8 mouse cellular contexts compared by ENCODE assay signal in the genomic region with DNA sequence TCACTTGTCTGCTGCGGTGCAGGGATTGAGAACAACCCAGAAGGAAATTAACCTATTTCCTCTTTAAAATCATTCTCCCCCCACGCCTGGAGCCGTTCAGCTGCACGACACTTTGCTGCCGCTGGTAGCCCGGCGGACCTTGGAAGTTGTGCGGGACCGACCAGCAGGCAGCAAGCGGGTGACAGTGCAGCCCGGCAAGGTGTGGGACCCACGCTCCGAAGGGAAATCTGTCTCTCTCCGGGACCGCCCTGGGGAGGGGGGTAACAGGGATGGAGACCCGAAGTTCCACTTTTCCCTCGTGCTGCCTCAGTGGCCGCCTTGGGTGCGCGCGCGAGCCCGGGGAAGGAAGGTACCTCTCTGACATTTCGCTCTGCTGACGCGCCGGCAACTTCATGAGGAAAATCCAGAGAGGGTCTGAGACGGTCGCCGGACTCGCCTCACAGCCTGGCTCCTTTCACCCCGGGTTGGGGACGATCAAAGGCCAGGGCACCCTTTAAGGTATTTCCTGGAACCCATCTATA. TPM values are rescaled to one million over a fixed set of nuclear protein-coding genes. Genes with fewer than 3 reads are reported as not detected.
DNase-seq lines count a peak whose midpoint lies in the region; ATAC-seq and TF ChIP-seq lines count a peak whose summit lies in the region.

No protein-coding gene starts in this region.

- H3K79me2 ChIP-seq in MEL (ENCODE audit: control insufficient read depth, insufficient read depth, low read length, poor library complexity): peaks cover 52% of the 10 kb centered on the region

- 0 out of 4 replicates have a peak, but pooled peaks of 1 of the 2 experiments have one; percentile 16 for TF ChIP-seq EP300 in MEL (IDR thresholded peaks at IDR 0.05; ENCODE audit: low read depth in 1 of 2, low read length in 2 of 2)

- H3K4me1 ChIP-seq in MEL (ENCODE audit: control insufficient read depth in 1 of 2, insufficient read depth in 2 of 2, low read length in 2 of 2): peaks cover 25 to 54% of the 10 kb centered on the region in 2 experiments
- peaks cover 22% of the 10 kb centered on the region for H3K4me1 ChIP-seq in heart, embryonic 15.5 days (replicated peaks)
- H3K4me1 ChIP-seq in limb, embryonic 10.5 days: peaks cover 31% of the 10 kb centered on the region
- H3K4me1 ChIP-seq in midbrain, embryonic 13.5 days (replicated peaks): peaks cover 30% of the 10 kb centered on the region

- peaks cover 0 to 47% of the 10 kb centered on the region in 2 experiments; a peak in 2 of 4 replicates for H3K36me3 ChIP-seq in MEL (ENCODE audit: control insufficient read depth in 1 of 2, insufficient read depth in 2 of 2, low read length in 2 of 2)
- H3K36me3 ChIP-seq in heart, embryonic 15.5 days: no peaks in the 10 kb centered on the region
- H3K36me3 ChIP-seq in limb, embryonic 10.5 days: no peaks in the 10 kb centered on the region
- no peaks in the 10 kb centered on the region for H3K36me3 ChIP-seq in midbrain, embryonic 13.5 days

- peak overlapping the region; percentile 93 for H3K9ac ChIP-seq in MEL (ENCODE audit: control insufficient read depth, low read depth, low read length, poor library complexity, severe bottlenecking)
- H3K9ac ChIP-seq in heart, embryonic 15.5 days: peak overlapping the region; percentile 78
- H3K9ac ChIP-seq in midbrain, embryonic 13.5 days (replicated peaks): peak overlapping the region; percentile 89

- no peaks in the 10 kb centered on the region for H3K27me3 ChIP-seq in MEL (ENCODE audit: control insufficient read depth in 1 of 2, insufficient read depth in 2 of 2, low read length in 2 of 2)
- peaks cover 3% of the 10 kb centered on the region; the same call in 1 of the 2 replicates for H3K27me3 ChIP-seq in heart, embryonic 15.5 days
- peaks cover 35% of the 10 kb centered on the region for H3K27me3 ChIP-seq in limb, embryonic 10.5 days (ENCODE audit: low read depth, poor library complexity, severe bottlenecking)
- peaks cover 22% of the 10 kb centered on the region for H3K27me3 ChIP-seq in midbrain, embryonic 13.5 days

- peak overlapping the region; percentile 92 for H3K27ac ChIP-seq in MEL (ENCODE audit: control insufficient read depth, low read depth, low read length)
- H3K27ac ChIP-seq in heart, embryonic 15.5 days: peak overlapping the region; percentile 86
- peak overlapping the region; percentile 99 for H3K27ac ChIP-seq in limb, embryonic 10.5 days
- H3K27ac ChIP-seq in midbrain, embryonic 13.5 days: no peak overlapping the region

- H3K4me2 ChIP-seq in heart, embryonic 15.5 days: peak overlapping the region; percentile 97
- H3K4me2 ChIP-seq in midbrain, embryonic 13.5 days (replicated peaks): peak overlapping the region; percentile 88

- H3K9me3 ChIP-seq in MEL (replicated peaks; ENCODE audit: insufficient read depth, low read length): no peaks in the 10 kb centered on the region
- H3K9me3 ChIP-seq in heart, embryonic 15.5 days (replicated peaks): no peaks in the 10 kb centered on the region
- no peaks in the 10 kb centered on the region for H3K9me3 ChIP-seq in limb, embryonic 10.5 days (replicated peaks)
- no peaks in the 10 kb centered on the region for H3K9me3 ChIP-seq in midbrain, embryonic 13.5 days

- no peak for TF ChIP-seq CTCF in MEL (IDR thresholded peaks at IDR 0.05 in 2 of 3, conservative IDR thresholded peaks at IDR 0.05 in 1 of 3; ENCODE audit: control insufficient read depth in 1 of 3, insufficient read depth in 1 of 3, low read depth in 2 of 3, low read length in 3 of 3, poor library complexity in 1 of 3, severe bottlenecking in 1 of 3)

- peak overlapping the region; percentile 94 to 98 for H3K4me3 ChIP-seq in MEL (ENCODE audit: control insufficient read depth in 1 of 2, insufficient read depth in 1 of 2, low read depth in 2 of 2, low read length in 2 of 2)
- H3K4me3 ChIP-seq in heart, embryonic 15.5 days: peak overlapping the region; percentile 86
- peak overlapping the region; percentile 79 for H3K4me3 ChIP-seq in limb, embryonic 10.5 days
- H3K4me3 ChIP-seq in midbrain, embryonic 13.5 days (replicated peaks): peak overlapping the region; percentile 62

- no peak for TF ChIP-seq RAD21 in MEL (IDR thresholded peaks at IDR 0.05; ENCODE audit: low read depth, low read length)

- peak; percentile 74 to 75 for DNase-seq in B cell, adult 2 months
- DNase-seq in MEL (ENCODE audit: low read depth, low spot score): peak; percentile 82
- DNase-seq in embryo, embryonic 9.5 days (ENCODE audit: extremely low spot score): peak; percentile 65
- DNase-seq in limb, embryonic 10.5 days (ENCODE audit: low spot score): peak; percentile 75
- peak; percentile 74 to 82 for DNase-seq in spleen, postnatal 10 days (ENCODE audit: low spot score in 2 of 2)
- DNase-seq in adipocyte (ENCODE audit: low spot score): no peak

- under 1% methylated on average over 33 of the region's 33 CpGs for WGBS in heart, embryonic 15.5 days
- under 1% methylated on average over 33 of the region's 33 CpGs for WGBS in limb, embryonic 10.5 days
- under 1% methylated on average over 33 of the region's 33 CpGs for WGBS in midbrain, embryonic 13.5 days

- no peak for ATAC-seq in heart, embryonic 15.5 days (replicated peaks; ENCODE audit: insufficient number of reproducible peaks, insufficient read depth, low FRiP score, low read depth)
- no peak for ATAC-seq in midbrain, embryonic 13.5 days

- TF ChIP-seq POLR2A in MEL (IDR thresholded peaks at IDR 0.05; ENCODE audit: control insufficient read depth in 1 of 2, insufficient read depth in 1 of 2, low read depth in 1 of 2, low read length in 2 of 2, poor library complexity in 1 of 2): peak in 1 of 2 experiments; percentile 26; a peak in 1 of 4 replicates

TF ChIP-seq in MEL, 35 proteins besides CTCF, POLR2A, EP300 and RAD21 (continues in another document):
- no peak for TF ChIP-seq USF2 (IDR thresholded peaks at IDR 0.05; ENCODE audit: borderline replicate concordance in 1 of 2, insufficient read depth in 1 of 2, low read depth in 1 of 2, low read length in 2 of 2)
- no peak for TF ChIP-seq GABPA (IDR thresholded peaks at IDR 0.05; ENCODE audit: low read depth, low read length)
- TF ChIP-seq ZC3H11A (IDR thresholded peaks at IDR 0.05; ENCODE audit: low read depth, low read length): no peak
- TF ChIP-seq ETS1 (IDR thresholded peaks at IDR 0.05; ENCODE audit: low read depth, low read length): peak; percentile 27; the same call in 1 of the 2 replicates
- TF ChIP-seq JUND (IDR thresholded peaks at IDR 0.05; ENCODE audit: low read depth, low read length): no peak
- no peak for TF ChIP-seq ZKSCAN1 (IDR thresholded peaks at IDR 0.05; ENCODE audit: low read depth, low read length)
- TF ChIP-seq BHLHE40 (IDR thresholded peaks at IDR 0.05; ENCODE audit: borderline replicate concordance, low read depth, low read length): no peak
- TF ChIP-seq TBP (IDR thresholded peaks at IDR 0.05; ENCODE audit: low read depth, low read length): no peak
- TF ChIP-seq E2F4 (IDR thresholded peaks at IDR 0.05; ENCODE audit: borderline replicate concordance, low read depth, low read length): no peak
- TF ChIP-seq MXI1 (IDR thresholded peaks at IDR 0.05; ENCODE audit: low read depth, low read length): no peak; the same call in none of the 2 replicates
- no peak for TF ChIP-seq SMC3 (IDR thresholded peaks at IDR 0.05; ENCODE audit: low read depth, low read length)
- no peak for TF ChIP-seq POLR2AphosphoS2 (IDR thresholded peaks at IDR 0.05; ENCODE audit: low read length)
- no peak for TF ChIP-seq ZNF384 (IDR thresholded peaks at IDR 0.05; ENCODE audit: low read depth, low read length)
- TF ChIP-seq CHD2 (IDR thresholded peaks at IDR 0.05; ENCODE audit: low read length): no peak
- TF ChIP-seq TCF12 (IDR thresholded peaks at IDR 0.05; ENCODE audit: low read depth, low read length): no peak
- TF ChIP-seq UBTF (IDR thresholded peaks at IDR 0.05; ENCODE audit: borderline replicate concordance, insufficient read depth, low read depth, low read length): 0 out of 2 replicates have a peak, but pooled peaks have one; percentile 25
- no peak; the same call in 1 of the 2 replicates for TF ChIP-seq SIN3A (IDR thresholded peaks at IDR 0.05; ENCODE audit: low read length)

RNA-seq across cellular contexts. Expression of gene Arsg, which starts 0.9 kb away (rescaled TPM):
- total RNA-seq in MEL (2012; rRNA removed): 3.7 and 3.9 TPM in 2 replicates
- polyA plus RNA-seq in MEL (2012; ENCODE audit: insufficient read depth in 1 of 2, insufficient read length in 2 of 2, low read depth in 1 of 2, low replicate concordance in 2 of 2, missing spikeins in 1 of 2): 1 to 10 TPM in 1 of 2 experiments, not detected in 1; 5.2 TPM
- polyA plus RNA-seq in heart, embryonic 15.5 days (2015; fragmentation: Nextera tagmentation; extraction: Ambion mirVana): 2.7 and 3.6 TPM in 2 replicates
- polyA plus RNA-seq in limb, embryonic 10.5 days (2016; fragmentation: Nextera tagmentation; extraction: Ambion mirVana): 1.5 and 1.7 TPM in 2 replicates
- polyA plus RNA-seq in midbrain, embryonic 13.5 days (2015; fragmentation: Nextera tagmentation; extraction: Ambion mirVana): 2.6 and 3.1 TPM in 2 replicates

RNA-seq across cellular contexts. Expression of gene Slc16a6, which starts 1.2 kb away (rescaled TPM):
- total RNA-seq in MEL (2012; rRNA removed): 29.6 and 34.0 TPM in 2 replicates
- polyA plus RNA-seq in MEL (2012; ENCODE audit: insufficient read depth in 1 of 2, insufficient read length in 2 of 2, low read depth in 1 of 2, low replicate concordance in 2 of 2, missing spikeins in 1 of 2): 10 to 100 TPM in 1 of 2 experiments, not detected in 1; 41.6 TPM
- 6.0 and 7.4 TPM in 2 replicates for polyA plus RNA-seq in heart, embryonic 15.5 days (2015; fragmentation: Nextera tagmentation; extraction: Ambion mirVana)
- 4.7 and 5.1 TPM in 2 replicates for polyA plus RNA-seq in limb, embryonic 10.5 days (2016; fragmentation: Nextera tagmentation; extraction: Ambion mirVana)
- polyA plus RNA-seq in midbrain, embryonic 13.5 days (2015; fragmentation: Nextera tagmentation; extraction: Ambion mirVana): 3.1 and 4.4 TPM in 2 replicates

RNA-seq across cellular contexts. Expression of gene Amz2, which starts 46.5 kb away (rescaled TPM):
- total RNA-seq in MEL (2012; rRNA removed): 40.2 and 41.6 TPM in 2 replicates
- polyA plus RNA-seq in MEL (2012; ENCODE audit: insufficient read depth in 1 of 2, insufficient read length in 2 of 2, low read depth in 1 of 2, low replicate concordance in 2 of 2, missing spikeins in 1 of 2): 1,000 to 10,000 TPM in 1 of 2 experiments, 10 to 100 TPM in 1; 47.1 to 1,743 TPM
- polyA plus RNA-seq in heart, embryonic 15.5 days (2015; fragmentation: Nextera tagmentation; extraction: Ambion mirVana): 33.0 and 36.2 TPM in 2 replicates
- polyA plus RNA-seq in limb, embryonic 10.5 days (2016; fragmentation: Nextera tagmentation; extraction: Ambion mirVana): 43.1 and 46.2 TPM in 2 replicates
- 53.1 and 53.5 TPM in 2 replicates for polyA plus RNA-seq in midbrain, embryonic 13.5 days (2015; fragmentation: Nextera tagmentation; extraction: Ambion mirVana)

RNA-seq across cellular contexts. Expression of gene 9930022D16Rik, which starts 58.5 kb away (rescaled TPM):
- total RNA-seq in MEL (2012; rRNA removed): 0.04 and 0.10 TPM in 2 replicates
- not detected for polyA plus RNA-seq in MEL (2012; ENCODE audit: insufficient read depth in 1 of 2, insufficient read length in 2 of 2, low read depth in 1 of 2, low replicate concordance in 2 of 2, missing spikeins in 1 of 2)
- 0.05 TPM in 1 of 2 replicates, not detected in the other for polyA plus RNA-seq in heart, embryonic 15.5 days (2015; fragmentation: Nextera tagmentation; extraction: Ambion mirVana)
- not detected in 2 replicates for polyA plus RNA-seq in limb, embryonic 10.5 days (2016; fragmentation: Nextera tagmentation; extraction: Ambion mirVana)
- polyA plus RNA-seq in midbrain, embryonic 13.5 days (2015; fragmentation: Nextera tagmentation; extraction: Ambion mirVana): not detected in 2 replicates
